Mouse (Mus musculus): Measurements from ENCODE around the gene Cnga2. TPM values are rescaled to one million over a fixed set of nuclear protein-coding genes. Genes with fewer than 3 reads are reported as not detected.
"Not testable (repeated sequence)": the region's sequence is repeated elsewhere in the genome, so short reads cannot be mapped to it uniquely, and the experiment has no call there.

Cnga2 gene
- total RNA-seq (2021), result not detected

DNA sequence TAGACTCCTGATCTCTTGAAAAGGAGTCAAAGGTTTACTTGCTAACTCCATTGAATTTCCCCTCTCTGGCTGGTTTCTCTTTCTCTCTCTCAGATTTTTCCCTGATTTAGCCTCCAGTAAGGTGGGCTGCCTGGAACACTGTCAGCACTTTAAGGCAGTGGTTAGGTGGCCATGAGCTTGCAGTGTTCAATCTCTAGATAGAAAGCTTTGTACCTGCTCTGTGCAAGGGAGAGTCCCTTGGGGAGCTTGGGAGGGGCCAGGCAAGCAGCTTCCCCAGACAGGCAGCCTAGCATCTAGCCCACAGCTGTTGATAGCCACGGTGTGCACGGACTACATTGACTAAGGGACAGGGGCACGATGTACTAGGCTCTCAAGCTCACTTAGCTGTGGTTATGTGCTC is at the start of gene Cnga2:
Gene Cnga2 (plus strand): TSS at position 301 of the 400 bp plus-strand sequence.
- DNase-seq, result no peak
- intact Hi-C loops (cut with DNase I), result no loop called here

- DNase-seq, result peak; percentile 41 to 43
- intact Hi-C loops (cut with DNase I), result loop anchor here (1.0 to 2.0 kb wide), 2 partner anchors 148 to 298 kb away; no protein-coding TSS in a partner anchor
Measured at GRCm38 (mm10) chrX:71946631-71947030, 45.0 kb upstream of the Cnga2 start.

- DNase-seq, result no peak
- intact Hi-C loops (cut with DNase I), result no loop called here
Measured at GRCm38 (mm10) chrX:71958366-71958765, 33.3 kb upstream of the Cnga2 start.

GRCm38 (mm10) chrX:71962073-71963051 is 29.3 kb upstream of the Cnga2 start, which contains the start of gene Prrg3:
Gene Prrg3 (plus strand): TSS chrX:71962624.
- intact Hi-C loops (cut with DNase I), result loop anchor here (1.0 to 2.0 kb wide), 2 partner anchors 43 to 50 kb away; no protein-coding TSS in a partner anchor
- peak; percentile 42 to 47 for DNase-seq

- intact Hi-C loops (cut with DNase I), result loop anchor here (1.0 to 2.0 kb wide), 2 partner anchors 42 to 49 kb away; no protein-coding TSS in a partner anchor
- DNase-seq, result peak in 1 of 2 experiments; percentile 5
Measured at GRCm38 (mm10) chrX:71963275-71963912, 28.3 kb upstream of the Cnga2 start.

DNA sequence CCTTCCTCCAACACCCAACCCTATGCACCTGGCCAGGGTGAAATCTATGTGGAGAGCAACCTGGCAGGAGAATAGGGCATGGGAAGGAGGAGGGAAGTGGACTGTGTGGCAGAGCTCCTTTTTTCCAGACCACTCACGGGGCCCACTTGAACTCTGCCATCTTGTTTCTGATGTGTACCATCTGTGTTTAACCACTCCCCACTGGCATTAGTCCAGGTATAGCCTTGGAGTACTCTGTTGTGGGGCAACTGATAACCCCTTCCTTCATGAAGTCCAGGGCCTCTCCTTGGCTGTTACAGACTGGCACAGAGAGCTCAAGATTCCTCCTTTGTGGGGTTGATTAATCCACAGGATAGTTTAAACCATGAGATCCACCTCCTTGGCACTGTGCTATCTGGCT is 23.4 kb upstream of the Cnga2 start:
- intact Hi-C loops (cut with DNase I), result no loop called here
- DNase-seq, result no peak

DNA sequence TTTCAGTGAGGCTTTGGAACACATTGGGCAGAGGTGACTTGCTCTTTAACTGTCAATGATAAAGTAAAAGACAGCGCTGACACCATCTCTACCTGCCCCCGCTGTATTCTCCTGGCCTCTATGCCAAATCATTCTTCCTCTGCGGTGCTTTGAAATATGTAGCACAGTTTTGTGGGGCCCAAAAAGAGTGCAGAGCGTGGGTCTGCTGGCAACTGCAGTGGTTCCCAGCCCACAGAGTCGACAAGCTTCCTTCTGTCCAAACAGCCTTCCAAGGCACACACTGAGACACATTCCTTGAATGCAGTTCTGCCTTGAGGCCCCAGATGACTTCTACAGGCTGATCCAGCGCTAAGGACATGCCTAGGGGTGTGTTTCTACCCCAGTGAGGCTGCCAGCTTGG is 22.8 kb upstream of the Cnga2 start:
- DNase-seq, result no peak
- intact Hi-C loops (cut with DNase I), result no loop called here

DNA sequence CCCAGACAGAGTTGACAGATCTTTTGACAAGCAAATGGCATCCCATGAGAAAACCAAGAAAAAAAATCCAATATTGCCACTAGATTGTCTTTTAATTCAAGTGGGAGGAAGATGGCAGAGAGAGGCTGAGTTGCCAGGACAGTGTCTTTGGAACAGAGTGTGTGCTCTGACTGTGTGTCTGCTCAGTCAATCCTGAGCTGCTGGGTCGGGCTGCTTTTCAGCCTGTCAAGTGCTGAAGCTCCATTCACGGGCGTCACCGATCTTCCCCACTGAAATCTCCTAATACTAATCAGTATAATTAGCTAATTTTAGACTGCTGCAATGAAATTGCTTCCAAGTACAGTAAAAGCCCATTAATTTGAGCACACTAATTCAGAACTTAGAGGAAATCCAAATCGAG is 20.3 kb upstream of the Cnga2 start:
- no peak for DNase-seq
- intact Hi-C loops (cut with DNase I), result no loop called here

GRCm38 (mm10) chrX:71972686-71973085 is 19.0 kb upstream of the Cnga2 start, which contains the start of gene Fate1:
Gene Fate1 (plus strand): TSS chrX:71972986.
- intact Hi-C loops (cut with DNase I), result no loop called here
- no peak for DNase-seq

DNA sequence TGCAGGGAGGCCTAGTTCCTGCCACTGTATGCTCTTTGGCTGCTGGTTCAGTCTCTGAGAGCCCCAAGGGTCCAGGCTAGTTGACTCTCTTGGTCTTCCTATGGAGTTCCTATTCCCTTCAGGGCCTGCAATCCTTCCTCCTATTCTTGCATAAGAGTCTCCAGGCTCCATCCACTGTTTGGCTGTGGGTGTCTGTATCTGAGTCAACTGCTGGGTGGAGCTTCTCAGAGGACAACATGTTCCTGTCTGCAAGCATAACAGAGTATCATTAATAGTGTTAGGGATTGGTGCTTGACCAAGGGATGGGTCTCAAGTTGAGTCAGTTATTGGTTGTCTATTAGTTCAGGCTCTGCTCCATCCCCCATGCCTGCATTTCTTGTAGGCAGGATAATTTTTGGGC is 14.0 kb upstream of the Cnga2 start:
- DNase-seq; intact Hi-C loops (cut with DNase I): not testable (repeated sequence)

GRCm38 (mm10) chrX:71980443-71980842 is 11.2 kb upstream of the Cnga2 start:
- no peak for DNase-seq

GRCm38 (mm10) chrX:71981322-71981721 is 10.3 kb upstream of the Cnga2 start:
- DNase-seq, result no peak
- intact Hi-C loops (cut with DNase I), result no loop called here

More at GRCm38 (mm10) chrX:71980443-71980842, 11.2 kb upstream of the Cnga2 start:
- intact Hi-C loops (cut with DNase I), result no loop called here

DNA sequence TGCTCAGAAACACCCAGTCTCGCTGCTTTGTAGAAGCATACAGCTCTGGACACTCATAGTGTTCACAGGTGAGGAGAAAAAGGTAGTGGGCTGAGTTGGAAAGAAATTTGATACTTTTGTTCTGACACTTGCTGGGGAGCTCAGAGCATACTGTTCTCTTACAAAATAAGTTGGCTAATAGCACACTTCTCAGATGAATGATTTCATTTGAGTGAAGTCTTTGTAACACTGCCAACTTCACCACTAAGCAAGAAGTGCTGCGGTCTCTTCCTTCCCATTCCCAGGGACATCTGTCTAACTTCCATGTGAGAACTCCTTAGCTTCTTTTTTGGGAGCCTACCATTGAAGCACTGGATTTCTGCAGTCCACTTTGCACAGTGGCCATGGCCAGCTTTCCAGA is 8.4 kb upstream of the Cnga2 start:
- intact Hi-C loops (cut with DNase I), result loop anchor here (2.0 kb wide), 1 partner anchor 22 kb away; no protein-coding TSS in a partner anchor
- no peak for DNase-seq

DNA sequence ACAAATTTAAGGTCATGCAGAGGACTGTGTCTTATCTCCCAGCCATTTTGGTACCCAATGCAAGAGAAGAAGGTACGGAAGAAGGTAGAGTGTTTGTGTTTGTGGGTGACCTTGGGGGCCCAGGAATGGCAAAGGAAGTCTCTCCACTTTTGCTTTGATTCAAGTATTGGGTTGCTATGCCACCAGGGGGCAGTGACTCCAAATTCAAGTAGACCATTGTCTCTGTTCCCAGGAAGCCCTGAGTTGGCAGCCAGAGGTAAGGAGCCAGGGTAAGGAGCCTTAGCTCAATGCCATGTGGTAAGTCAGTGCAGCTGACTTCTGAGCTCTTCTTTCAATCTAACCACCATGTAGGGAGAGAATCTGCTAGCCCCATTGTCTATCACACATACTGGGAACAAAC is 7.9 kb upstream of the Cnga2 start:
- intact Hi-C loops (cut with DNase I), result loop anchor here (2.0 kb wide), 1 partner anchor 21 kb away; no protein-coding TSS in a partner anchor
- DNase-seq, result peak in 1 of 2 experiments; percentile 17

- intact Hi-C loops (cut with DNase I), result no loop called here
Measured at GRCm38 (mm10) chrX:71995972-71996371, 4.3 kb downstream of the Cnga2 start.

GRCm38 (mm10) chrX:72009930-72010329 is 18.3 kb downstream of the Cnga2 start:
- DNase-seq, result no peak
- intact Hi-C loops (cut with DNase I), result loop anchor here (10.0 kb wide), 2 partner anchors 265 to 635 kb away; partner anchors contain the start of gene Gabre

More at GRCm38 (mm10) chrX:71995972-71996371, 4.3 kb downstream of the Cnga2 start:
- no peak for DNase-seq

DNA sequence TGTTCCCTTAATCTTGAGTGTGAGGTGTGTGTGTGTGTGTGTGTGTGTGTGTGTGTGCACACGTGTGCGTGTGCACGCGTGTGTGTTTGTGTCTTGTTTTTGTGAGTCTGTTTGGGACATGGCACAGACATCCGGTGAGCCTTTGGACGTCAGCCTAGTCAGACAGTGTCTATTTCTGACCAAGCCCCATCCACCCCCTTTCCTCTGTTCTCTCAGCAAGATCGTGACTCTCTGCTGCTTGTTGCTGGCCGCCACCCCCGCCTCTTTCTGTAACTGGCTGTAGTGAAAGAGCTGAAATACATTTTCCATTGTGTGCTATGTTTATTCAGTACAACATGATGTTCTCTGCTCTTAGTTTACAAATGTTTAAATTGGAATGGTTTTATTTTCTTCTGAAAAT is 20.6 kb downstream of the Cnga2 start:
- intact Hi-C loops (cut with DNase I), result loop anchor here (2.0 to 10.0 kb wide), 4 partner anchors 49 to 807 kb away; partner anchors contain the start of genes Gabre and Prrg3
- DNase-seq, result peak; percentile 14 to 24

DNA sequence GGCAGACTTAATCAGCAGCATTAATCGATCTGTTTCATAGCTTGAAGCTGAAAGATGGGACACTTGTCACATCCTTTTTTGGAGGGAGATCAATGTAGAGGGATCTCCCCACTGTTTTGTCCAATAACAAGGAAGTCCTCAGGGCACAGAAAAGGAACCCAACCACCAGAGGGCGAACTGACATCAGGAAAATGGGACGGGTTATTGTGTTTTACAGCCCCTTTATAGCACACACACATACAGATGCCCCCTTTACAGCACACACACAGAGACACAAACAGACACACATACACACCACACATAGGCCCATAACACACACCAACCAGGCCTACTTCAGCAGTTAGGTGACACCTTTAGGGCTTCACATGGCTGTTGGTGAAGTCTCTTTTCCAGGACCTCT is 21.2 kb downstream of the Cnga2 start:
- DNase-seq, result peak; percentile 39 to 51
- intact Hi-C loops (cut with DNase I), result loop anchor here (2.0 to 10.0 kb wide), 4 partner anchors 50 to 806 kb away; partner anchors contain the start of genes Gabre and Prrg3

DNA sequence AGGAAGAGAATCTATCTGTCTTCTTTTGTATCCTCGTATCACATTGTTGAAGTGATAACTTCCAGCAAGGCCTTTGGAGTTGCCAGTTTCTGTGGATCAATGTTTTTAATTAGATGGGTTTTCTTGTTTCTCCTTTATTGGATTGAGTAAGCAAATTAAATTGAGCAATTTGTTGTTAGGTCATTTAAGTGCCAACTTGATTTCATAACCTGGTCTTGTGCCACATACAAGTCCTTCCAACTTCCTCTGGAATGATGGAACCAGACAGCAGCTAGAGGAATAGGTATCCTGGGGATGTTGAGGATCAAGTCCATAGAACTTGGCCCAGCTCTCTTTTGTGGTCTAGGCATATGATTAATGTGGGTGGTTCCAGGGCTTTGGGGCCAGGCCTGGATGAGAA is 30.6 kb downstream of the Cnga2 start:
- no peak for DNase-seq
- intact Hi-C loops (cut with DNase I), result no loop called here

- intact Hi-C loops (cut with DNase I), result no loop called here
- peak in 1 of 2 experiments; percentile 18 for DNase-seq
Measured at GRCm38 (mm10) chrX:72022750-72023398, 31.2 kb downstream of the Cnga2 start.

Measured in heart, postnatal 36 days (tissue).